Mouse (Mus musculus) forebrain, embryonic 13.5 days (tissue): Measurements from ENCODE around the gene Usp36. TPM values are rescaled to one million over a fixed set of nuclear protein-coding genes. Genes with fewer than 3 reads are reported as not detected.

Experiments
- ATAC-seq: fragments of 200-750 bp; cut with Nextera tagmentation; 2 replicates; pipeline ENCODE4 v1.8.0; 2017
- H3K27ac ChIP-seq: fragments of 300-500 bp; sonication (generic); 2 replicates; pipeline ENCODE4 v1.5.1; 2015; ENCODE audit warnings: inconsistent platforms, mild to moderate bottlenecking, moderate library complexity
- H3K27me3 ChIP-seq: fragments of 300-500 bp; sonication (generic); 2 replicates; pipeline ENCODE4 v1.6.1; 2015; ENCODE audit warnings: mild to moderate bottlenecking, inconsistent platforms
- H3K36me3 ChIP-seq: fragments of 300-500 bp; sonication (generic); 2 replicates; pipeline ENCODE4 v1.6.1; 2015; ENCODE audit warnings: mild to moderate bottlenecking, inconsistent platforms; ENCODE audit not compliant: poor library complexity, severe bottlenecking
- H3K4me1 ChIP-seq: fragments of 300-500 bp; sonication (generic); 2 replicates; pipeline ENCODE4 v1.6.1; 2015; ENCODE audit warnings: inconsistent platforms
- H3K4me2 ChIP-seq: fragments of 300-500 bp; sonication (generic); 2 replicates; pipeline ENCODE4 v1.6.1; 2015; ENCODE audit warnings: inconsistent platforms, mild to moderate bottlenecking, moderate library complexity
- H3K4me3 ChIP-seq: fragments of 300-500 bp; sonication (generic); 2 replicates; pipeline ENCODE4 v1.5.1; 2015; ENCODE audit warnings: mild to moderate bottlenecking, inconsistent platforms
- H3K9ac ChIP-seq: fragments of 300-500 bp; sonication (generic); 2 replicates; pipeline ENCODE4 v1.6.1; 2015; ENCODE audit warnings: mild to moderate bottlenecking, inconsistent platforms
- H3K9me3 ChIP-seq: fragments of 300-500 bp; sonication (generic); replicated peaks from 2 replicates; pipeline ENCODE4 v1.6.1; 2016; ENCODE audit warnings: inconsistent platforms
- WGBS: fragments of 180-500 bp; shearing (Covaris S2); methylation state at CpG from one replicate; pipeline ENCODE4 v1.1.7; 2015; 5-methylcytosine and 5-hydroxymethylcytosine counted together
- polyA plus RNA-seq: library from polyadenylated mRNA; unstranded; fragments of >200 nt; fragmentation: Nextera tagmentation; extraction: Ambion mirVana; gene quantifications from 2 replicates; pipeline ENCODE4 v1.2.1, GENCODE M21; 2015

Gene Usp36
- polyA plus RNA-seq, 1 experiment from 2014 or later: 14.1 TPM

- WGBS: 93% methylated on average over 5 of the region's 5 CpGs
These were observed 79.1 kb downstream of the Usp36 start for GRCm38 (mm10) chr11:118210962-118211361.

GRCm38 (mm10) chr11:118210116-118210515, 79.9 kb downstream of the Usp36 start:
- no peaks in the 10 kb centered on the region for H3K9me3 ChIP-seq
- H3K4me1 ChIP-seq: peaks cover 61% of the 10 kb centered on the region
- ATAC-seq: peak; percentile 59; the same call in 1 of the 2 replicates
- H3K9ac ChIP-seq: no peak overlapping the region
- H3K27me3 ChIP-seq: no peaks in the 10 kb centered on the region
- WGBS: 70% methylated on average over 4 of the region's 4 CpGs
- peak overlapping the region; percentile 74 for H3K27ac ChIP-seq
- H3K4me3 ChIP-seq: no peak overlapping the region
- H3K36me3 ChIP-seq: no peaks in the 10 kb centered on the region
- no peak overlapping the region for H3K4me2 ChIP-seq

More at GRCm38 (mm10) chr11:118210962-118211361, 79.1 kb downstream of the Usp36 start:
- Histone ChIP-seq H3K27me3 (no peaks in the 10 kb centered on the region), H3K9ac (no peak overlapping the region), H3K4me3 (no peak overlapping the region), H3K36me3 (no peaks in the 10 kb centered on the region), H3K27ac (peak overlapping the region; percentile 74; the same call in 1 of the 2 replicates), H3K4me1 (peaks cover 61% of the 10 kb centered on the region), H3K4me2 (no peak overlapping the region), H3K9me3 (no peaks in the 10 kb centered on the region)
- ATAC-seq: no peak

Other genes with a start within 250 kb of the Usp36 start
- 0.27 and 0.29 TPM in 2 replicates for gene Dnah17, start 159.6 kb downstream of the Usp36 start, polyA plus RNA-seq
- 22.7 and 24.5 TPM in 2 replicates for gene Cyth1, start 41.7 kb downstream of the Usp36 start, polyA plus RNA-seq
- gene Cep295nl, start 52.3 kb upstream of the Usp36 start, polyA plus RNA-seq: 0.13 and 0.31 TPM in 2 replicates
- gene Timp2, start 65.5 kb upstream of the Usp36 start, polyA plus RNA-seq: 36.0 and 38.8 TPM in 2 replicates
- gene Lgals3bp, start 111.8 kb upstream of the Usp36 start, polyA plus RNA-seq: 1.1 and 1.3 TPM in 2 replicates
- gene Cant1, start 128.8 kb upstream of the Usp36 start, polyA plus RNA-seq: 20.2 and 20.3 TPM in 2 replicates
- gene C1qtnf1, start 138.0 kb upstream of the Usp36 start, polyA plus RNA-seq: 1.6 and 2.0 TPM in 2 replicates
- 4.5 and 5.6 TPM in 2 replicates for gene Engase, start 186.6 kb upstream of the Usp36 start, polyA plus RNA-seq